Mouse (Mus musculus): ENCODE measurements around the gene Nudt8. TPM values are rescaled to one million over a fixed set of nuclear protein-coding genes. Genes with fewer than 3 reads are reported as not detected.
A peak's percentile ranks its signal among the peaks of the same experiment; 100 is the strongest.
"Not testable (repeated sequence)": the region's sequence is repeated elsewhere in the genome, so short reads cannot be mapped to it uniquely, and the experiment has no call there.

The Nudt8 gene
- polyA plus RNA-seq, 1 experiment from 2014 or later = 33.6 TPM

- no peak overlapping the region for H3K9ac ChIP-seq
- H3K9me3 ChIP-seq = no peaks in the 10 kb centered on the region
- WGBS = 65% methylated on average over 11 of the region's 11 CpGs
- no peak overlapping the region for H3K4me3 ChIP-seq (replicated peaks)
- no peaks in the 10 kb centered on the region for H3K27me3 ChIP-seq (replicated peaks)
- no peaks in the 10 kb centered on the region; the same call in 1 of the 2 replicates for H3K4me1 ChIP-seq
- H3K36me3 ChIP-seq = no peaks in the 10 kb centered on the region
- ATAC-seq (ENCODE audit: insufficient read depth, low FRiP score, low read depth) = no peak
- H3K27ac ChIP-seq = no peak overlapping the region
- no peak overlapping the region for H3K4me2 ChIP-seq
These were observed 33.9 kb upstream of the Nudt8 start for GRCm38 (mm10) chr19:3966330-3967075.

GRCm38 (mm10) chr19:3967258-3967657 lies 33.1 kb upstream of the Nudt8 start:
- Histone ChIP-seq H3K4me2 (no peak overlapping the region), H3K27me3 (replicated peaks) (no peaks in the 10 kb centered on the region), H3K4me3 (replicated peaks) (no peak overlapping the region), H3K36me3 (no peaks in the 10 kb centered on the region), H3K9ac (no peak overlapping the region), H3K4me1 (no peaks in the 10 kb centered on the region; the same call in 1 of the 2 replicates), H3K9me3 (no peaks in the 10 kb centered on the region), H3K27ac (no peak overlapping the region)
- 49% methylated on average over 3 of the region's 3 CpGs for WGBS
- no peak for ATAC-seq (ENCODE audit: insufficient read depth, low FRiP score, low read depth)

- H3K4me3 ChIP-seq (replicated peaks) = 0 out of 2 replicates have a peak within 1 kb of the TSS, but pooled peaks have one; percentile 2
- H3K27ac ChIP-seq = peak within 1 kb of the TSS; percentile 51; the same call in 1 of the 2 replicates
- no peaks in the 10 kb centered on the region for H3K36me3 ChIP-seq
- H3K9me3 ChIP-seq = no peaks in the 10 kb centered on the region
- peak; percentile 74; the same call in 1 of the 2 replicates for ATAC-seq (ENCODE audit: insufficient read depth, low FRiP score, low read depth)
- WGBS = 22% methylated on average over 9 of the region's 9 CpGs
- H3K4me1 ChIP-seq = no peaks in the 10 kb centered on the region; the same call in 1 of the 2 replicates
- H3K4me2 ChIP-seq = 0 out of 2 replicates have a peak within 1 kb of the TSS, but pooled peaks have one; percentile 3
- H3K9ac ChIP-seq = no peak within 1 kb of the TSS
- no peaks in the 10 kb centered on the region for H3K27me3 ChIP-seq (replicated peaks)
These were observed 28.2 kb upstream of the Nudt8 start, which contains the start of gene Aldh3b2 for GRCm38 (mm10) chr19:3972229-3972628. Aldh3b2 (plus strand) TSS chr19:3972328.

- not testable (repeated sequence) for ATAC-seq (ENCODE audit: insufficient read depth, low FRiP score, low read depth); H3K4me1 ChIP-seq; H3K36me3 ChIP-seq; H3K4me3 ChIP-seq (replicated peaks); H3K27me3 ChIP-seq (replicated peaks); H3K9me3 ChIP-seq; H3K4me2 ChIP-seq; H3K9ac ChIP-seq; H3K27ac ChIP-seq
- 86% methylated on average over 6 of the region's 6 CpGs for WGBS
These were observed 25.8 kb upstream of the Nudt8 start for GRCm38 (mm10) chr19:3974608-3975007.

GRCm38 (mm10) chr19:3975866-3976265 lies 24.5 kb upstream of the Nudt8 start:
- Histone ChIP-seq H3K9me3 (no peaks in the 10 kb centered on the region), H3K9ac (no peak overlapping the region), H3K4me1 (no peaks in the 10 kb centered on the region; the same call in 1 of the 2 replicates), H3K27me3 (replicated peaks) (no peaks in the 10 kb centered on the region), H3K36me3 (no peaks in the 10 kb centered on the region), H3K4me3 (replicated peaks) (no peak overlapping the region), H3K27ac (no peak overlapping the region), H3K4me2 (no peak overlapping the region)
- WGBS = 55% methylated on average over 2 of the region's 2 CpGs
- no peak for ATAC-seq (ENCODE audit: insufficient read depth, low FRiP score, low read depth)

- H3K9me3 ChIP-seq = no peaks in the 10 kb centered on the region
- H3K4me2 ChIP-seq = no peak overlapping the region
- ATAC-seq (ENCODE audit: insufficient read depth, low FRiP score, low read depth) = peak; percentile 49; the same call in 1 of the 2 replicates
- no peaks in the 10 kb centered on the region for H3K27me3 ChIP-seq (replicated peaks)
- H3K9ac ChIP-seq = no peak overlapping the region
- 12% methylated on average over 4 of the region's 4 CpGs for WGBS
- no peak overlapping the region for H3K27ac ChIP-seq
- peaks cover 5% of the 10 kb centered on the region; the same call in 1 of the 2 replicates for H3K4me1 ChIP-seq
- H3K36me3 ChIP-seq = no peaks in the 10 kb centered on the region
- H3K4me3 ChIP-seq (replicated peaks) = no peak overlapping the region
These were observed 20.1 kb upstream of the Nudt8 start for GRCm38 (mm10) chr19:3980309-3980708.

- no peak for ATAC-seq (ENCODE audit: insufficient read depth, low FRiP score, low read depth)
- no peaks in the 10 kb centered on the region for H3K27me3 ChIP-seq (replicated peaks)
- H3K4me2 ChIP-seq = no peak overlapping the region
- WGBS = 71% methylated on average over 9 of the region's 9 CpGs
- peaks cover 9% of the 10 kb centered on the region; the same call in 1 of the 2 replicates for H3K4me1 ChIP-seq
- no peak overlapping the region for H3K4me3 ChIP-seq (replicated peaks)
- no peak overlapping the region for H3K9ac ChIP-seq
- H3K27ac ChIP-seq = no peak overlapping the region
- no peaks in the 10 kb centered on the region for H3K36me3 ChIP-seq
- H3K9me3 ChIP-seq = no peaks in the 10 kb centered on the region
These were observed 19.5 kb upstream of the Nudt8 start for GRCm38 (mm10) chr19:3980917-3981316.

GRCm38 (mm10) chr19:3983527-3984200 lies 16.7 kb upstream of the Nudt8 start:
- Histone ChIP-seq H3K4me3 (replicated peaks) (no peak overlapping the region), H3K27me3 (replicated peaks) (no peaks in the 10 kb centered on the region), H3K4me2 (no peak overlapping the region), H3K36me3 (no peaks in the 10 kb centered on the region), H3K27ac (no peak overlapping the region), H3K9me3 (no peaks in the 10 kb centered on the region), H3K4me1 (peaks cover 18% of the 10 kb centered on the region), H3K9ac (no peak overlapping the region)
- WGBS = 55% methylated on average over 9 of the region's 9 CpGs
- ATAC-seq (ENCODE audit: insufficient read depth, low FRiP score, low read depth) = no peak

GRCm38 (mm10) chr19:3985261-3985681 lies 15.1 kb upstream of the Nudt8 start:
- Histone ChIP-seq H3K9me3 (no peaks in the 10 kb centered on the region), H3K4me1 (peaks cover 18% of the 10 kb centered on the region), H3K27ac (peak overlapping the region; percentile 44; the same call in 1 of the 2 replicates), H3K36me3 (no peaks in the 10 kb centered on the region), H3K4me3 (replicated peaks) (no peak overlapping the region), H3K4me2 (no peak overlapping the region), H3K27me3 (replicated peaks) (no peaks in the 10 kb centered on the region), H3K9ac (no peak overlapping the region)
- peak; percentile 9; the same call in 1 of the 2 replicates for ATAC-seq (ENCODE audit: insufficient read depth, low FRiP score, low read depth)
- 41% methylated on average over 8 of the region's 8 CpGs for WGBS

- H3K4me3 ChIP-seq (replicated peaks) = no peak within 1 kb of the TSS
- no peak within 1 kb of the TSS for H3K9ac ChIP-seq
- H3K9me3 ChIP-seq = no peaks in the 10 kb centered on the region
- peaks cover 18% of the 10 kb centered on the region for H3K4me1 ChIP-seq
- no peaks in the 10 kb centered on the region for H3K27me3 ChIP-seq (replicated peaks)
- H3K36me3 ChIP-seq = no peaks in the 10 kb centered on the region
- 9% methylated on average over 8 of the region's 8 CpGs for WGBS
- H3K4me2 ChIP-seq = peak within 1 kb of the TSS; percentile 28; the same call in 1 of the 2 replicates
- 0 out of 2 replicates have a peak within 1 kb of the TSS, but pooled peaks have one; percentile 44 for H3K27ac ChIP-seq
- peak; percentile 75 for ATAC-seq (ENCODE audit: insufficient read depth, low FRiP score, low read depth)
These were observed 14.0 kb upstream of the Nudt8 start, which contains the start of gene Acy3 for GRCm38 (mm10) chr19:3986334-3986733. Acy3 (plus strand) TSS chr19:3986570.

GRCm38 (mm10) chr19:3988066-3988465 lies 12.3 kb upstream of the Nudt8 start:
- no peak for ATAC-seq (ENCODE audit: insufficient read depth, low FRiP score, low read depth)
- Histone ChIP-seq H3K27ac (no peak overlapping the region), H3K4me1 (peaks cover 18% of the 10 kb centered on the region), H3K4me2 (no peak overlapping the region), H3K27me3 (replicated peaks) (no peaks in the 10 kb centered on the region), H3K9me3 (no peaks in the 10 kb centered on the region), H3K4me3 (replicated peaks) (no peak overlapping the region), H3K9ac (no peak overlapping the region), H3K36me3 (no peaks in the 10 kb centered on the region)
- 86% methylated on average over 14 of the region's 14 CpGs for WGBS

GRCm38 (mm10) chr19:3988750-3989149 lies 11.6 kb upstream of the Nudt8 start:
- Histone ChIP-seq H3K27ac (no peak overlapping the region), H3K9ac (no peak overlapping the region), H3K27me3 (replicated peaks) (no peaks in the 10 kb centered on the region), H3K4me2 (no peak overlapping the region), H3K4me3 (replicated peaks) (no peak overlapping the region), H3K36me3 (no peaks in the 10 kb centered on the region), H3K4me1 (peaks cover 18% of the 10 kb centered on the region), H3K9me3 (no peaks in the 10 kb centered on the region)
- WGBS = 84% methylated on average over 4 of the region's 4 CpGs
- no peak for ATAC-seq (ENCODE audit: insufficient read depth, low FRiP score, low read depth)
